Mouse (Mus musculus): Measurements from ENCODE around the gene Jsrp1. TPM values are rescaled to one million over a fixed set of nuclear protein-coding genes. Genes with fewer than 3 reads are reported as not detected.

Jsrp1 gene
- polyA plus RNA-seq, 1 experiment from 2014 or later, result 2.2 TPM

DNA sequence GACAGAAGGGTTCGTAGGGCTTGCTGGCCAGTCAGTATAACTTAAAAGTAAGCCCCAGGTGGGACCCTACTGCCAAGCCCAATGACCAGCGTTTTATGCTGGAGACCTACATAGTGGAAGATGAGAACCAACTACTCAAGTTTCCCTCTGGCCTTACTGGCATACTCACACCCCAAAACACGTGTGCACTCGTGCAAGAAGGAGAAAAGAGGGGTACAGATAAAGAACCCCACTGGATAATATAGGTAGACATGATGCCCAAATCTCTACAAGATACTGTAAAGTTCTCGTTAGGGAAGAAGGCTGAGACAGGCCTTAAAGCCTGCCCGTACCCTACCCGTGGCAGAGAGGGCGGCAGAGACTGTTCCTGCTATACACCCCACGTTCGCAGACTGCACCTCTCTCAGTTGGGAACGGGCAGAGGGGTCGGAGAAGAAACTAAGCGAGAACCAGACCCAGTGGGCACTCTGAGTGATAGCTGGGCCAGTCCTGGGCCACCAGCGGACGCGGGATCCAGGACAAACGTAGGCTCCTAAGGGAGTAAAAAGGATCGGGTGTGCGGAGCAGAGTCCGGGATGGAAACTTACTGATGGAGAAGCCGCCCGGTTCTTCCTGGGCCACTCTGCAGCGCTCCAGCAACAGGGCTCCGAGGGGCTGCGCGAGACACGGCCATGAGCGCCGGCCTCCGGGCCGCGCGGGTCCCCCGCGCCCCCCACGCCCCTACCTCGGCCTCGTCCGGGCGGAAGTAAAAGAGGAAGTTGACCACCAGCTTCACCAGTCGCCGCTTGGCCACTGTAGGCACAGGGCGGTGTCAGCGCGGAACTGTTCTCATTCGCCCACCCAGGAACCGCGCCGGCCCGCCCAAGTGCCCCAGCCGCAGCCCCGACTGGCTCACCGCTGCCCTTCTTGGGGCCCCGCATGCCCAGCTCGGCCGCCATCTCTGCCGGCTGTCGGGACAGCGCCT is 15.8 kb downstream of the Jsrp1 start:
- Histone ChIP-seq H3K4me2 (peak overlapping the region; percentile 83), H3K36me3 (peaks cover 63% of the 10 kb centered on the region), H3K4me1 (peaks cover 27% of the 10 kb centered on the region), H3K27ac (peak overlapping the region; percentile 97), H3K9ac (peak overlapping the region; percentile 99), H3K4me3 (peak overlapping the region; percentile 93), H3K9me3 (no peaks in the 10 kb centered on the region), H3K27me3 (no peaks in the 10 kb centered on the region)
- 2% methylated on average over 58 of the region's 59 CpGs for WGBS
- peak; percentile 12; the same call in 1 of the 2 replicates for ATAC-seq (ENCODE audit: insufficient number of reproducible peaks, insufficient read depth, low FRiP score, low TSS enrichment, low read depth)

DNA sequence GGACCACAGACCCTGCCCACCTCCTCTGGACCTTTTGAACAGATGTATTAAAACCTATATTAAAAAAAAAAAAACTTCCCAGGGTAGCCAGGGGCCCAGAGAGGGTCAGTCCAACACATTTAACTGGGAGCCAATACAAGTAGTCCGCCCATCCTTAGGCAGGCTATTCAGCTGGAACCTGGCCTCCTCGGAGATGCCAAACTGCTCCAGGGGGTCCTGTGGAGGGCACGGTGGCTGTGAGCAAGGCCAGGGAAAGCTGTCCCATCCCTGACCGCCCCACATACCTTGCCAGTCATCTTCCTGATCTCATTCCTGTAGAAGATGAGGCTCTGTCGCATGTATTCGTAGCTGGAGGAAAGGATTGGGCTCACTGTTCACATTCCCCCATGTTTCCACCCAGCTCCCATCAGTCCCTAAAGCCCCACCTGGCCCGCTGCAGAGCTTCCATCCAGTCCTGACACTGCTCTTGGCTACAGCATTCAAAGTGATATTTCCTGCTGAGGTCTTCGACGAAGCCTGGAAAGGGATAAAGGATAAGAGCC is 16.9 kb downstream of the Jsrp1 start:
- H3K4me2 ChIP-seq, result peak overlapping the region; percentile 83
- H3K36me3 ChIP-seq, result peaks cover 63% of the 10 kb centered on the region
- H3K4me3 ChIP-seq, result peak overlapping the region; percentile 93
- no peak for ATAC-seq (ENCODE audit: insufficient number of reproducible peaks, insufficient read depth, low FRiP score, low TSS enrichment, low read depth)
- WGBS, result 82% methylated on average over 9 of the region's 9 CpGs
- H3K9ac ChIP-seq, result peak overlapping the region; percentile 99; the same call in 1 of the 2 replicates
- H3K27ac ChIP-seq, result no peak overlapping the region
- peaks cover 27% of the 10 kb centered on the region for H3K4me1 ChIP-seq
- no peaks in the 10 kb centered on the region for H3K9me3 ChIP-seq
- no peaks in the 10 kb centered on the region for H3K27me3 ChIP-seq

- H3K27me3 ChIP-seq, result no peaks in the 10 kb centered on the region
- H3K4me2 ChIP-seq, result no peak overlapping the region
- H3K4me3 ChIP-seq, result no peak overlapping the region
- ATAC-seq (ENCODE audit: insufficient number of reproducible peaks, insufficient read depth, low FRiP score, low TSS enrichment, low read depth), result no peak
- no peaks in the 10 kb centered on the region for H3K9me3 ChIP-seq
- 83% methylated on average over 8 of the region's 8 CpGs for WGBS
- no peak overlapping the region for H3K9ac ChIP-seq
- H3K4me1 ChIP-seq, result peaks cover 19% of the 10 kb centered on the region
- no peak overlapping the region for H3K27ac ChIP-seq
- peaks cover 67% of the 10 kb centered on the region for H3K36me3 ChIP-seq
These were observed 18.5 kb downstream of the Jsrp1 start for GRCm38 (mm10) chr10:80794750-80795149.

DNA sequence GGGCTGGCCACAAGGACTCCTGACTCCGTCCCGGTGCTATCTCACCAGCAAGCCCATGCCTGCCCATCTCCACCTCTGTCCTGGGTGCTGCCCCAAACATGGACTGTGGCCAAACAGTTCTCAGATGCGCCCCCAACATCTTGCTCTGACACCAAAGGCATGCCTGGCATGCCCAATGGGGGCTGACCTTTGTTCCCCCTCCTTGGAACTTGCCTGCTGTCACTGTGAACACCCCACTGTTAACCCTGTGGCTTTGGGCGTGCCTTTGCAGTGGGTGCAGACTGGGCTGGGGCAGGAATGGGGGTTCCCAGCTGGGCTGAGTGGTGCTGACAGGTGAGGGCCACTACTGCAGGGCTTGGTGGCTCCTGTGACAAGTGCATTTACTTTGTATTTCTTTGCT is 19.5 kb downstream of the Jsrp1 start:
- Histone ChIP-seq H3K36me3 (peaks cover 76% of the 10 kb centered on the region), H3K4me1 (peaks cover 13% of the 10 kb centered on the region), H3K9me3 (no peaks in the 10 kb centered on the region), H3K27me3 (no peaks in the 10 kb centered on the region), H3K4me3 (no peak overlapping the region), H3K4me2 (no peak overlapping the region), H3K9ac (0 out of 2 replicates have a peak overlapping the region, but pooled peaks have one; percentile 11), H3K27ac (no peak overlapping the region)
- no peak for ATAC-seq (ENCODE audit: insufficient number of reproducible peaks, insufficient read depth, low FRiP score, low TSS enrichment, low read depth)
- 86% methylated on average over 4 of the region's 4 CpGs for WGBS

DNA sequence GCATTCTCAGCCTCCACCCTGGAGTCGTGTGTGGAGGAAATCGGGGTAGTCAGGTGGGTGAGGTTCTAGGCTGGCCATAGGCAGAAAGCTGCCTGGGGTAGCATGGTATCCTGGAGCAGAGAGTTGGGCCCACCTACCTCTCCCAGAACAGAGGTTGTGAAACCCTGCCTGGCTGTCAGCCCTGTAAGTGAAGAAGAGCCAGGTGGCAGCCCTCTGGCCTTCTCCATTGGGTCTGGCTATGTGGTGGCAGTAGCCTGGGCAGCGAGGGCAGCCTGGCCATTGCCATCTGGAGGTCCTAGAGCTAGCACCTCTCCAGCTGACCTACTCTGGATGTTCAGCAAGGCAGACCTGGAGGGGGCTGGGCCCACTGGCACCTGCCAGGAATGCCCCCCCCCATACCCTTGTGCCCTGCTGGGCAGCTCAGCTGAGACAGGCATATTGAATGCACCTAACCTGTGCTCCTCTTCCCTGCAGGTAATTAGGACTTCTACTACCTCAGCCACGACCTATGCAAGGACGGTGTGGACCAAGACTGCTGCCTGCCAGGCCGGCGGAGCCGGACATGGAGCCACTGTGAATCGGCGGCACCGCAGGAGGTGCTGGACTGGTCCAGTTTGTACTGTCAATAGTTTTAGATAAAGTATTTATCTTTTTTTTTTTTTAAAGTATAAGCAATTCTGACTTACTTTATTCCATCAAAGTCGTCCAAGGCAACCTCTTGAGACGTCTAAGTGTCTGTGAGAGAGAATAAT is 20.1 kb downstream of the Jsrp1 start:
- H3K4me2 ChIP-seq, result no peak overlapping the region
- 90% methylated on average over 13 of the region's 13 CpGs for WGBS
- H3K27me3 ChIP-seq, result no peaks in the 10 kb centered on the region
- 0 out of 2 replicates have a peak overlapping the region, but pooled peaks have one; percentile 0 for H3K4me3 ChIP-seq
- peaks cover 82% of the 10 kb centered on the region for H3K36me3 ChIP-seq
- no peak for ATAC-seq (ENCODE audit: insufficient number of reproducible peaks, insufficient read depth, low FRiP score, low TSS enrichment, low read depth)
- H3K9me3 ChIP-seq, result no peaks in the 10 kb centered on the region
- H3K9ac ChIP-seq, result no peak overlapping the region
- H3K4me1 ChIP-seq, result peaks cover 13% of the 10 kb centered on the region
- 0 out of 2 replicates have a peak overlapping the region, but pooled peaks have one; percentile 17 for H3K27ac ChIP-seq

- no peak overlapping the region for H3K4me2 ChIP-seq
- no peaks in the 10 kb centered on the region for H3K27me3 ChIP-seq
- WGBS, result 74% methylated on average over 41 of the region's 41 CpGs
- H3K4me3 ChIP-seq, result no peak overlapping the region
- H3K27ac ChIP-seq, result 0 out of 2 replicates have a peak overlapping the region, but pooled peaks have one; percentile 17
- no peak for ATAC-seq (ENCODE audit: insufficient number of reproducible peaks, insufficient read depth, low FRiP score, low TSS enrichment, low read depth)
- no peak overlapping the region for H3K9ac ChIP-seq
- no peaks in the 10 kb centered on the region for H3K9me3 ChIP-seq
- H3K36me3 ChIP-seq, result peaks cover 90% of the 10 kb centered on the region
- H3K4me1 ChIP-seq, result peaks cover 13% of the 10 kb centered on the region
These were observed 20.9 kb downstream of the Jsrp1 start for GRCm38 (mm10) chr10:80792175-80793032.

GRCm38 (mm10) chr10:80791476-80792174 is 21.7 kb downstream of the Jsrp1 start:
- no peak overlapping the region for H3K4me3 ChIP-seq
- ATAC-seq (ENCODE audit: insufficient number of reproducible peaks, insufficient read depth, low FRiP score, low TSS enrichment, low read depth), result no peak
- no peaks in the 10 kb centered on the region for H3K27me3 ChIP-seq
- 79% methylated on average over 33 of the region's 33 CpGs for WGBS
- H3K9me3 ChIP-seq, result no peaks in the 10 kb centered on the region
- peaks cover 7% of the 10 kb centered on the region for H3K4me1 ChIP-seq
- no peak overlapping the region for H3K4me2 ChIP-seq
- H3K36me3 ChIP-seq, result peaks cover 98% of the 10 kb centered on the region
- H3K27ac ChIP-seq, result no peak overlapping the region
- no peak overlapping the region for H3K9ac ChIP-seq

DNA sequence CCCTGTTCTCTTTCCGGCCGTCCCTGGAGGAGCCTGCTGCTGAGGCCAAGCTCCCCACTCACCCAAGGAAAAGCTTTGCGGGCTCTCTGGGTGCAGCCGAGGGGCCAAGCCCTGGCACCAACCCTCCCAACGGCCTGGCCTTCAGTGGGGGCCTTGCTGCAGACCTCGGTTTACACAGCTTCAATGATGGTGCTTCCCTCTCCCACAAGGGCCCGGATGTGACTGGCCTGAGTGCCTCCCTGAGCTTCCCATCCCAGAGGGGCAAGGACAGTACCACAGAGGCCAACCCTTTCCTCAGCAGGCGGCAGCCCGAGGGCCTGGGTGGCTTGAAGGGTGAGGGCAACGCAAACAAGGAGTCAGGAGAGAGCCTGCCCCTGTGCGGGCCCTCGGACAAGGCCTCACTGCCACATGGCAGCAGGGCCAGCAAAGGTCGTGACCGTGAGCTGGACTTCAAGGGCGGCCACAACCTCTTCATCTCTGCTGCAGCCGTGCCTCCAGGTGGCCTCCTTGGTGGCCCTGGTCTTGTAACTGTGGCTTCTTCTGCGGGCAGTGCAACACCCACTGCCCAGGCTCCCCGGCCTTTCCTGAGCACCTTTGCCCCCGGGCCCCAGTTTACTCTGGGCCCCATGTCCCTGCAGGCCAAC is 22.4 kb downstream of the Jsrp1 start:
- no peaks in the 10 kb centered on the region; the same call in 1 of the 2 replicates for H3K4me1 ChIP-seq
- no peak overlapping the region for H3K27ac ChIP-seq
- peaks cover 98% of the 10 kb centered on the region for H3K36me3 ChIP-seq
- H3K9ac ChIP-seq, result no peak overlapping the region
- H3K4me2 ChIP-seq, result no peak overlapping the region
- WGBS, result 83% methylated on average over 19 of the region's 19 CpGs
- H3K4me3 ChIP-seq, result no peak overlapping the region
- H3K9me3 ChIP-seq, result no peaks in the 10 kb centered on the region
- no peak for ATAC-seq (ENCODE audit: insufficient number of reproducible peaks, insufficient read depth, low FRiP score, low TSS enrichment, low read depth)
- no peaks in the 10 kb centered on the region for H3K27me3 ChIP-seq

DNA sequence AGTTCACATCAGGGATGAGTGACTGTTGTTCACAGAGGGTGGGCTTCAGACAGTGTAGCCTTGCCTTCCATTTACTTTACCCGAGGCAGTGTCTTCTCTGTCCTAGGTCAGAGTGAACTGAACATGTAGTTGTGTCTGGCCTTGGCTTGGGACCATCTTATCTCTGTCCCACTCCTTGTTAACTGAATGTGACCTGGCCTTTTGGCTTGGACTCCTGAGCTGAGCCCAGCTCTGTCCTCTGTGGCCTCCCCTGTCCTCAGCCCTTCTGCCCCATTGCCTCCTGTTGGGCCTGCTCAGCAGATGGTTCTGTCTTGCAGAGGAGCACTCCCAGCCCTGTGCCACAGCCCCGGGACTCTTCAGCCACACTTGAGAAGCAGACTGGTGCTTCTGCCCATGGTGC is 25.8 kb downstream of the Jsrp1 start:
- no peaks in the 10 kb centered on the region for H3K4me1 ChIP-seq
- WGBS, result 81% methylated on average over 2 of the region's 2 CpGs
- no peak overlapping the region for H3K4me3 ChIP-seq
- no peak overlapping the region for H3K27ac ChIP-seq
- H3K9ac ChIP-seq, result no peak overlapping the region
- H3K36me3 ChIP-seq, result peaks cover 99% of the 10 kb centered on the region
- no peaks in the 10 kb centered on the region for H3K27me3 ChIP-seq
- no peak overlapping the region for H3K4me2 ChIP-seq
- H3K9me3 ChIP-seq, result no peaks in the 10 kb centered on the region
- no peak for ATAC-seq (ENCODE audit: insufficient number of reproducible peaks, insufficient read depth, low FRiP score, low TSS enrichment, low read depth)

DNA sequence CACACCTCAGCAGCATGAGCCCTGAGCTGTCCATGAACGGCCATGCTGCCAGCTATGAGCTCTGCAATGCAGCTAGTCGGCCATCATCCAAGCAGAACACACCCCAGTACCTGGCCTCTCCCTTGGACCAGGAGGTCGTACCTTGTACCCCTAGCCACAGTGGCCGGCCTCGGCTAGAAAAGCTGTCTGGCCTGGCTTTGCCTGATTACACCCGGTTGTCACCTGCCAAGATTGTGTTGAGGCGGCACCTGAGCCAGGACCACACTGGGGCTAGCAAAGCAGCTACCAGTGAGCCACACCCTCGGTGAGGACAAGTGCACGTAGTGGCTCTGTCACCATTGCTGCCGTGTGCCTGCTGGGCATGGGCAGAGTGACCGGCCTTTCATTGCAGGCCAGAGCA is 27.3 kb downstream of the Jsrp1 start:
- no peak overlapping the region for H3K9ac ChIP-seq
- ATAC-seq (ENCODE audit: insufficient number of reproducible peaks, insufficient read depth, low FRiP score, low TSS enrichment, low read depth), result no peak
- WGBS, result 95% methylated on average over 11 of the region's 11 CpGs
- no peak overlapping the region for H3K4me2 ChIP-seq
- peaks cover 99% of the 10 kb centered on the region for H3K36me3 ChIP-seq
- no peaks in the 10 kb centered on the region for H3K9me3 ChIP-seq
- H3K27me3 ChIP-seq, result no peaks in the 10 kb centered on the region
- no peak overlapping the region for H3K27ac ChIP-seq
- H3K4me1 ChIP-seq, result no peaks in the 10 kb centered on the region
- H3K4me3 ChIP-seq, result no peak overlapping the region
